Mouse (Mus musculus): Measurements from ENCODE around the gene Bola1.
A peak's percentile ranks its signal among the peaks of the same experiment; 100 is the strongest.
"Not testable (repeated sequence)": the region's sequence is repeated elsewhere in the genome, so short reads cannot be mapped to it uniquely, and the experiment has no call there.

Gene Bola1

GRCm38 (mm10) chr3:96180727-96181477 lies 38.6 kb downstream of the Bola1 start, which contains the start of gene Sv2a:
TSS of gene Sv2a (plus strand) at chr3:96181151.
- DNase-seq (ENCODE audit: low read depth) = no peak

GRCm38 (mm10) chr3:96179531-96179930 lies 40.0 kb downstream of the Bola1 start:
- DNase-seq (ENCODE audit: low read depth) = no peak

GRCm38 (mm10) chr3:96178902-96179301 lies 40.6 kb downstream of the Bola1 start:
- DNase-seq (ENCODE audit: low read depth) = no peak

- no peak for DNase-seq (ENCODE audit: low read depth)
These were observed 41.1 kb downstream of the Bola1 start for GRCm38 (mm10) chr3:96178427-96178826.

- no peak for DNase-seq (ENCODE audit: low read depth)
These were observed 44.3 kb downstream of the Bola1 start for GRCm38 (mm10) chr3:96175251-96175650.

- not testable (repeated sequence) for DNase-seq (ENCODE audit: low read depth)
These were observed 45.5 kb downstream of the Bola1 start for GRCm38 (mm10) chr3:96174042-96174441.

- no peak for DNase-seq (ENCODE audit: low read depth)
These were observed 46.3 kb downstream of the Bola1 start for GRCm38 (mm10) chr3:96173185-96173584.

GRCm38 (mm10) chr3:96172197-96173178 lies 47.0 kb downstream of the Bola1 start, which contains the start of gene Sf3b4:
TSS of gene Sf3b4 (plus strand) at chr3:96172332.
- DNase-seq (ENCODE audit: low read depth) = peak; percentile 68

GRCm38 (mm10) chr3:96171583-96172196 lies 47.8 kb downstream of the Bola1 start:
- DNase-seq (ENCODE audit: low read depth) = no peak

GRCm38 (mm10) chr3:96170976-96171545 lies 48.4 kb downstream of the Bola1 start:
- no peak for DNase-seq (ENCODE audit: low read depth)

GRCm38 (mm10) chr3:96170276-96170675 lies 49.2 kb downstream of the Bola1 start:
- no peak for DNase-seq (ENCODE audit: low read depth)

GRCm38 (mm10) chr3:96168466-96169158 lies 50.9 kb downstream of the Bola1 start:
- no peak for DNase-seq (ENCODE audit: low read depth)

- DNase-seq (ENCODE audit: low read depth) = no peak
These were observed 56.5 kb downstream of the Bola1 start for GRCm38 (mm10) chr3:96163040-96163439.

GRCm38 (mm10) chr3:96161869-96162840 lies 57.4 kb downstream of the Bola1 start, which contains the start of gene Mtmr11:
TSS of gene Mtmr11 (plus strand) at chr3:96162004.
- peak; percentile 38 for DNase-seq (ENCODE audit: low read depth)

GRCm38 (mm10) chr3:96160803-96161516 lies 58.5 kb downstream of the Bola1 start:
- peak; percentile 76 for DNase-seq (ENCODE audit: low read depth)

- DNase-seq (ENCODE audit: low read depth) = peak; percentile 95
These were observed 59.2 kb downstream of the Bola1 start for GRCm38 (mm10) chr3:96160222-96160802.

GRCm38 (mm10) chr3:96159820-96160219 lies 59.7 kb downstream of the Bola1 start:
- no peak for DNase-seq (ENCODE audit: low read depth)

GRCm38 (mm10) chr3:96155501-96155900 lies 64.0 kb downstream of the Bola1 start:
- no peak for DNase-seq (ENCODE audit: low read depth)

- DNase-seq (ENCODE audit: low read depth) = no peak
These were observed 66.9 kb downstream of the Bola1 start for GRCm38 (mm10) chr3:96152611-96153010.

Measured in fibroblast of lung, adult 2 months (primary cell).